Mouse (Mus musculus): ENCODE data around the gene Cebpb. TPM values are rescaled to one million over a fixed set of nuclear protein-coding genes. Genes with fewer than 3 reads are reported as not detected.

Cebpb gene
- polyA plus RNA-seq, 1 experiment from 2014 or later, result 0.88 TPM

Small RNAs within 50 kb of the gene (microRNA-seq; reads per million reads assigned to microRNA genes)
- gene Gm22355, result not detected

Other genes with a start within 250 kb of the Cebpb start
- gene Rnf114, start 196.3 kb upstream of the Cebpb start, polyA plus RNA-seq (2015; fragmentation: Nextera tagmentation; extraction: Ambion mirVana), result 139 TPM in 2 replicates
- 24.6 and 26.0 TPM in 2 replicates for gene Spata2, start 196.0 kb upstream of the Cebpb start, polyA plus RNA-seq (2015; fragmentation: Nextera tagmentation; extraction: Ambion mirVana)
- gene Snai1, start 150.7 kb upstream of the Cebpb start, polyA plus RNA-seq (2015; fragmentation: Nextera tagmentation; extraction: Ambion mirVana), result 7.5 and 7.9 TPM in 2 replicates
- 310 and 311 TPM in 2 replicates for gene Ube2v1, start 56.8 kb upstream of the Cebpb start, polyA plus RNA-seq (2015; fragmentation: Nextera tagmentation; extraction: Ambion mirVana)
- gene Gm20431, start 27.4 kb upstream of the Cebpb start, polyA plus RNA-seq (2015; fragmentation: Nextera tagmentation; extraction: Ambion mirVana), result 10.0 and 11.0 TPM in 2 replicates
- 30.8 and 33.5 TPM in 2 replicates for gene Tmem189, start 907 bp downstream of the Cebpb start, polyA plus RNA-seq (2015; fragmentation: Nextera tagmentation; extraction: Ambion mirVana)
- gene Ptpn1, start 243.1 kb downstream of the Cebpb start, polyA plus RNA-seq (2015; fragmentation: Nextera tagmentation; extraction: Ambion mirVana), result 96.3 and 98.0 TPM in 2 replicates

Data from hindbrain, embryonic 13.5 days (tissue).